Mouse (Mus musculus) CH12.LX (cell line): ENCODE results near the gene Tmem87b.

Source experiments
- CHD1 ChIP-seq: IDR thresholded peaks from 2 replicates; pipeline ENCODE4 v1.6.1; 2012; ENCODE audit warnings: low read depth, low read length, improper control_type of control experiment, inconsistent platforms
- CTCF ChIP-seq, 2 experiments: IDR thresholded peaks in 1 of 2; conservative IDR thresholded peaks in 1 of 2; 2 replicates each; pipeline ENCODE4 v1.5.1; 2011 to 2012; ENCODE audit warnings: low read depth in 2 of 2, low read length in 2 of 2, improper control_type of control experiment in 1 of 2, inconsistent platforms in 1 of 2, mild to moderate bottlenecking in 1 of 2, moderate library complexity in 1 of 2
- POLR2A ChIP-seq: IDR thresholded peaks from 2 replicates; pipeline ENCODE4 v1.6.1; 2011; ENCODE audit warnings: low read depth, mild to moderate bottlenecking, improper control_type of control experiment, low read length
- SMC3 ChIP-seq: IDR thresholded peaks from 2 replicates; pipeline ENCODE4 v1.6.1; 2011; ENCODE audit warnings: low read depth, low read length, improper control_type of control experiment
- TBP ChIP-seq: conservative IDR thresholded peaks from 2 replicates; pipeline ENCODE4 v1.6.1; 2011; ENCODE audit warnings: low read depth, low read length, improper control_type of control experiment
- USF2 ChIP-seq: conservative IDR thresholded peaks from 2 replicates; pipeline ENCODE4 v1.6.1; 2011; ENCODE audit warnings: low read depth, low read length, improper control_type of control experiment

- TF ChIP-seq POLR2A = no peak
- no peak for TF ChIP-seq SMC3
- no peak for TF ChIP-seq USF2
- TF ChIP-seq TBP = no peak
- TF ChIP-seq CHD1 = no peak
- TF ChIP-seq CTCF (conservative IDR thresholded peaks at IDR 0.05 in 1 of 2, IDR thresholded peaks at IDR 0.05 in 1 of 2; ENCODE audit: low read depth in 2 of 2, low read length in 2 of 2) = no peak
Observed at GRCm38 (mm10) chr2:128837531-128837930, 19.6 kb downstream of the Tmem87b start.
